Mouse (Mus musculus) megakaryocyte, embryonic 14.5 days (primary cell): ENCODE measurements at regions not wholly inside any gene's neighbourhood (a gene's known extent, or its start where the extent isn't known, plus 50 kb on each side); places are given as distances from the start of the nearest gene placed in this dataset.

Source experiments
- FLI1 ChIP-seq: IDR thresholded peaks from 2 replicates; pipeline ENCODE4 v1.6.1; 2012; ENCODE audit warnings: low read length, inconsistent platforms, mixed read lengths
- GATA1 ChIP-seq: IDR thresholded peaks from 3 replicates; pipeline ENCODE4 v1.6.1; 2012; ENCODE audit warnings: mixed read lengths, low read length, inconsistent platforms, borderline replicate concordance

GRCm38 (mm10) chr5:101157416-101157815, 311.9 kb downstream of the Gpat3 start:
- no peak for TF ChIP-seq GATA1
- TF ChIP-seq FLI1: no peak
